Comparison of ENCODE assay signal across 9 mouse cellular contexts in genomic region chr7:25009099-25009700, GRCm38 (mm10). TPM values are rescaled to one million over a fixed set of nuclear protein-coding genes. Genes with fewer than 3 reads are reported as not detected.
DNase-seq lines count a peak whose midpoint lies in the region; ATAC-seq lines count a peak whose summit lies in the region.
"Had no signal": no experiment of that assay in that cellular context is flagged by ENCODE, and none has a peak within 500 bp of the region (broad histone marks: within the 10 kb centered on the region; RNA-seq: fewer than 3 reads in every experiment).

No protein-coding gene starts in this region.

- H3K4me3 ChIP-seq in heart, embryonic 13.5 days = peak overlapping the region; percentile 8; the same call in 1 of the 2 replicates
- H3K4me3 ChIP-seq: limb, embryonic 15.5 days had no signal

- H3K9ac ChIP-seq in heart, embryonic 13.5 days = no peak overlapping the region
- H3K9ac ChIP-seq: limb, embryonic 15.5 days had no signal

- no peaks in the 10 kb centered on the region for H3K9me3 ChIP-seq in heart, embryonic 13.5 days
- H3K9me3 ChIP-seq: limb, embryonic 15.5 days had no signal

- peaks cover 32% of the 10 kb centered on the region for H3K4me1 ChIP-seq in heart, embryonic 13.5 days

- WGBS in heart, embryonic 13.5 days = 9% methylated on average over 20 of the region's 20 CpGs

- intact Hi-C loops in left cerebral cortex, postnatal 36 days (cut with DNase I) = loop anchor here (2.0 kb wide), 1 partner anchor 64 kb away; the partner anchor contains the start of genes Grik5 and Zfp574

- H3K27me3 ChIP-seq in heart, embryonic 13.5 days (replicated peaks) = peaks cover 97% of the 10 kb centered on the region

- no peak overlapping the region for H3K27ac ChIP-seq in heart, embryonic 13.5 days (replicated peaks)
- H3K27ac ChIP-seq: limb, embryonic 15.5 days had no signal

- peaks cover 22% of the 10 kb centered on the region for H3K36me3 ChIP-seq in heart, embryonic 13.5 days

- DNase-seq in heart, postnatal 4 days = no peak
- peak; percentile 69 to 76 for DNase-seq in frontal cortex, postnatal 14 days (ENCODE audit: low spot score in 2 of 2)
- peak; percentile 75 to 82 for DNase-seq in left cerebral cortex, postnatal 36 days (ENCODE audit: low spot score in 2 of 2)
- peak; percentile 73 for DNase-seq in right cerebral cortex, postnatal 25 days
- DNase-seq in spleen, postnatal 36 days (ENCODE audit: low spot score in 2 of 2) = no peak
- DNase-seq in kidney, adult 11 months = no peak

- peak overlapping the region; percentile 55 for H3K4me2 ChIP-seq in heart, embryonic 13.5 days

- no peak for ATAC-seq in heart, embryonic 13.5 days (ENCODE audit: extremely low read depth, insufficient number of reproducible peaks, low FRiP score, low TSS enrichment)
- ATAC-seq in CD4-positive, CD25-positive, alpha-beta regulatory T cell, adult 4 months = no peak

RNA-seq across cellular contexts. Expression of gene Atp1a3, which starts 3.4 kb away (rescaled TPM):
- 1.4 and 1.6 TPM in 2 replicates for polyA plus RNA-seq in heart, embryonic 13.5 days (2015; fragmentation: Nextera tagmentation; extraction: Ambion mirVana)
- total RNA-seq in heart, postnatal 4 days (2021) = under 1 TPM; 0.31 to 0.47 TPM
- total RNA-seq in left cerebral cortex, postnatal 36 days (2021) = 1,000 to 10,000 TPM; 2,106 to 2,179 TPM
- 1 to 10 TPM; 2.3 TPM for polyA plus RNA-seq in CD4-positive, CD25-positive, alpha-beta regulatory T cell, adult 4 months (2017; shearing (Covaris generic))

RNA-seq across cellular contexts. Expression of gene Rabac1, which starts 36.6 kb away (rescaled TPM):
- polyA plus RNA-seq in heart, embryonic 13.5 days (2015; fragmentation: Nextera tagmentation; extraction: Ambion mirVana) = 185 and 197 TPM in 2 replicates
- total RNA-seq in heart, postnatal 4 days (2021) = 100 to 1,000 TPM; 212 to 234 TPM
- 100 to 1,000 TPM; 276 to 329 TPM for total RNA-seq in left cerebral cortex, postnatal 36 days (2021)
- polyA plus RNA-seq in CD4-positive, CD25-positive, alpha-beta regulatory T cell, adult 4 months (2017; shearing (Covaris generic)) = 100 to 1,000 TPM; 187 to 237 TPM

Comparison
In these comparisons a context has a peak if more than half of its experiments do, and no peak if none do; other contexts are left out.
1. DNase-seq: peak in frontal cortex, postnatal 14 days (2 of 2), left cerebral cortex, postnatal 36 days (2 of 2) and right cerebral cortex, postnatal 25 days (single experiment); none in heart, postnatal 4 days (single experiment), spleen, postnatal 36 days (0 of 2) and kidney, adult 11 months (single experiment).
2. RNA of gene Atp1a3, which starts 3.4 kb away (total RNA-seq): 2,106 to 2,179 TPM in left cerebral cortex, postnatal 36 days; 0.31 to 0.47 TPM in heart, postnatal 4 days; every median in the first group is over 1,000 times any median in the second.